Mouse (Mus musculus) left cerebral cortex, adult 9 months (tissue): ENCODE results near the gene Kcnj11.
A peak's percentile ranks its signal among the peaks of the same experiment; 100 is the strongest.

ENCODE experiments used
- DNase-seq, 2 experiments: peaks; one replicate each; pipeline ENCODE4 v3.0.0; 2022; ENCODE audit warnings: low spot score in 2 of 2

Kcnj11 gene

GRCm38 (mm10) chr7:46100563-46100962, at the start of gene Kcnj11:
Kcnj11 (minus strand) TSS chr7:46100764.
- peak in 1 of 2 experiments; percentile 68 for DNase-seq

GRCm38 (mm10) chr7:46147417-46147816, 46.9 kb upstream of the Kcnj11 start:
- DNase-seq, result no peak

- DNase-seq, result no peak
These were observed 46.2 kb upstream of the Kcnj11 start for GRCm38 (mm10) chr7:46146675-46147308.

- no peak for DNase-seq
These were observed 43.5 kb upstream of the Kcnj11 start for GRCm38 (mm10) chr7:46144061-46144460.

GRCm38 (mm10) chr7:46138329-46138930, 37.9 kb upstream of the Kcnj11 start:
- DNase-seq, result peak; percentile 15 to 42

- no peak for DNase-seq
These were observed 33.3 kb upstream of the Kcnj11 start for GRCm38 (mm10) chr7:46133858-46134257.

- DNase-seq, result no peak
These were observed 31.7 kb upstream of the Kcnj11 start for GRCm38 (mm10) chr7:46132229-46132628.

- peak in 1 of 2 experiments; percentile 39 for DNase-seq
These were observed 31.2 kb upstream of the Kcnj11 start for GRCm38 (mm10) chr7:46131806-46132205.

GRCm38 (mm10) chr7:46131266-46131665, 30.7 kb upstream of the Kcnj11 start:
- peak; percentile 22 to 47 for DNase-seq

GRCm38 (mm10) chr7:46130723-46131122, 30.2 kb upstream of the Kcnj11 start:
- DNase-seq, result no peak

GRCm38 (mm10) chr7:46129463-46130179, 29.1 kb upstream of the Kcnj11 start:
- DNase-seq, result no peak

- DNase-seq, result no peak
These were observed 27.6 kb upstream of the Kcnj11 start for GRCm38 (mm10) chr7:46128196-46128595.

GRCm38 (mm10) chr7:46125340-46125739, 24.8 kb upstream of the Kcnj11 start:
- no peak for DNase-seq

- DNase-seq, result no peak
These were observed 23.9 kb upstream of the Kcnj11 start for GRCm38 (mm10) chr7:46124460-46124859.

- DNase-seq, result no peak
These were observed 22.4 kb upstream of the Kcnj11 start for GRCm38 (mm10) chr7:46122964-46123363.

- DNase-seq, result no peak
These were observed 16.5 kb upstream of the Kcnj11 start for GRCm38 (mm10) chr7:46117035-46117434.

- no peak for DNase-seq
These were observed 15.6 kb upstream of the Kcnj11 start for GRCm38 (mm10) chr7:46116118-46116581.

GRCm38 (mm10) chr7:46113435-46113834, 12.9 kb upstream of the Kcnj11 start:
- no peak for DNase-seq

- no peak for DNase-seq
These were observed 11.4 kb upstream of the Kcnj11 start for GRCm38 (mm10) chr7:46111938-46112337.

GRCm38 (mm10) chr7:46111212-46111817, 10.8 kb upstream of the Kcnj11 start:
- no peak for DNase-seq

- DNase-seq, result no peak
These were observed 9.5 kb upstream of the Kcnj11 start for GRCm38 (mm10) chr7:46110079-46110478.

- no peak for DNase-seq
These were observed 4.9 kb upstream of the Kcnj11 start for GRCm38 (mm10) chr7:46105484-46105883.
